Mouse (Mus musculus) embryonic facial prominence, embryonic 10.5 days (tissue): ENCODE results near the gene Hcar2. TPM values are rescaled to one million over a fixed set of nuclear protein-coding genes. Genes with fewer than 3 reads are reported as not detected.

Source experiments
- DNase-seq: peaks from one replicate; pipeline ENCODE4 v3.0.0-alpha.2; 2017; ENCODE audit warnings: low spot score
- H3K27ac ChIP-seq: fragments of 300-500 bp; sonication (generic); replicated peaks from 2 replicates; pipeline ENCODE4 v1.5.1; 2016; ENCODE audit warnings: mild to moderate bottlenecking
- H3K27me3 ChIP-seq: fragments of 300-500 bp; sonication (generic); replicated peaks from 2 replicates; pipeline ENCODE4 v1.6.1; 2016; ENCODE audit warnings: low read depth, mild to moderate bottlenecking; ENCODE audit not compliant: poor library complexity, severe bottlenecking
- H3K36me3 ChIP-seq: fragments of 300-500 bp; sonication (generic); replicated peaks from 2 replicates; pipeline ENCODE4 v1.6.1; 2016; ENCODE audit warnings: mild to moderate bottlenecking, moderate library complexity
- H3K4me1 ChIP-seq: fragments of 300-500 bp; sonication (generic); 2 replicates; pipeline ENCODE4 v1.6.1; 2016
- H3K4me3 ChIP-seq: fragments of 300-500 bp; sonication (generic); 2 replicates; pipeline ENCODE4 v1.5.1; 2016; ENCODE audit warnings: mild to moderate bottlenecking, moderate library complexity
- H3K9me3 ChIP-seq: fragments of 300-500 bp; sonication (generic); 2 replicates; pipeline ENCODE4 v1.6.1; 2016; ENCODE audit warnings: mild to moderate bottlenecking
- WGBS: fragments of 180-500 bp; shearing (Covaris S2); methylation state at CpG from one replicate; pipeline ENCODE4 v1.1.7; 2016; 5-methylcytosine and 5-hydroxymethylcytosine counted together
- polyA plus RNA-seq: library from polyadenylated mRNA; unstranded; fragments of >200 nt; fragmentation: Nextera tagmentation; extraction: Ambion mirVana; gene quantifications from 2 replicates; pipeline ENCODE4 v1.2.1, GENCODE M21; 2016

Gene Hcar2
- polyA plus RNA-seq, 1 experiment from 2014 or later = not detected

DNA sequence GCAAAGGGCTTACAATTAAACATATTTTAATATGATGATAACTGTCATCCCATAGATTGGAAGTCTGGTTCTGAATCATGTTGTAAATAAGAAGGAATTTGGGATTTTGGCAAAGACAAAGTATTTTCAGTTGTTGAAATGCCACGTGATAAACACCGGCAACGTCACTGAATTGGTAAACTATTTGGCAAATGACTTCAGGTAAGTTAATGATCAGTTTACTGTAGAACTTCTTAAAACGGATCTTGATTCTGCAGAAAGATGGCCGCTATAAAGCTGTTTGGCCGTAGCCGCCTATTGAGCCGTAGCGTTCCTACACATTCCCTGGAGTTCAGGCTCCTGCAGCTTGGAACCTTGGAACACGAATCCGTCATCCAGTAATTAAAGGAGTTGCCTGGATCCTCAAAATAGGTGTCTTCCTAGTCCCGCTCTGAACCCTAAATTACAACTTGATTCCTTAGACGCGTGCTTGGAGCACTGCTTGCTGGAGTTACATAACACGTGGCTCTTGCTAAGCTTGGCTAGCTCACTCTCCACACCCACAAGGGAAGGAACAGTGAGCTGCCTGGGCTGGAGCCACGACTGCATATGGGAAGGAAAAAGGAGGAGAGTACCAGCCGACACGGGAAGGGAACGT, 46.2 kb downstream of the Hcar2 start:
- Histone ChIP-seq H3K4me1 (no peaks in the 10 kb centered on the region), H3K9me3 (no peaks in the 10 kb centered on the region), H3K36me3 (peaks cover 93% of the 10 kb centered on the region), H3K4me3 (no peak overlapping the region), H3K27ac (no peak overlapping the region), H3K27me3 (no peaks in the 10 kb centered on the region)
- 93% methylated on average over 19 of the region's 19 CpGs for WGBS
- no peak for DNase-seq

DNA sequence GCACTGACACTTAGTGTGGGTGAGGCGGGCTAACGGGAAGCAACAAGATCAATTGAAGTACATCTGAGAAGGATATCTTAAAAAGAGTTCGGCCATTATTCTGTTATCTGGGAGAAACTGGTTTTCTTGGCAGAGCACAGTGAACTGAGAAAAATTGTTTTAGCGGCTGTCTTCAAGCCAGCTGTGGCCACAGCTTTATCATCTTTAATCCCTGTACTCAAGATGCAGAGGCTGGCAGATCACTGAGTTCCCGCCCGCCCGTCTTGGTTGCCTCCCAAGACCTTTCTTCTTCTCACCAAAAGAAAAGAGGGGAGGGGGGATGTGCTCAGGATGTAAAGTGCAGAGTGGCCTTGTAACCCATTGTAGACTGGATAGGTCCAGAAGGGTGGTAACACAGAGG, 48.4 kb downstream of the Hcar2 start:
- no peak overlapping the region for H3K4me3 ChIP-seq
- peaks cover 100% of the 10 kb centered on the region for H3K36me3 ChIP-seq
- H3K4me1 ChIP-seq = no peaks in the 10 kb centered on the region
- 93% methylated on average over 7 of the region's 7 CpGs for WGBS
- no peaks in the 10 kb centered on the region for H3K27me3 ChIP-seq
- no peak for DNase-seq
- no peaks in the 10 kb centered on the region for H3K9me3 ChIP-seq
- no peak overlapping the region for H3K27ac ChIP-seq

Other genes starting within 250 kb of the Hcar2 start
- gene Clip1, start 180.9 kb downstream of the Hcar2 start, polyA plus RNA-seq = 52.9 and 54.0 TPM in 2 replicates
- 86.3 and 93.8 TPM in 2 replicates for gene Zcchc8, start 144.4 kb downstream of the Hcar2 start, polyA plus RNA-seq
- 142 and 144 TPM in 2 replicates for gene Rsrc2, start 116.1 kb downstream of the Hcar2 start, polyA plus RNA-seq
- 45.3 and 46.4 TPM in 2 replicates for gene Kntc1, start 115.8 kb downstream of the Hcar2 start, polyA plus RNA-seq
- 0.09 TPM in 2 replicates for gene Hcar1, start 14.5 kb upstream of the Hcar2 start, polyA plus RNA-seq
- gene Denr, start 41.7 kb upstream of the Hcar2 start, polyA plus RNA-seq = 180 and 184 TPM in 2 replicates
- gene Gm43518, start 61.9 kb upstream of the Hcar2 start, polyA plus RNA-seq = 2.0 TPM in 2 replicates
- 5.0 and 5.9 TPM in 2 replicates for gene Ccdc62, start 65.2 kb upstream of the Hcar2 start, polyA plus RNA-seq
- gene Hip1r, start 108.1 kb upstream of the Hcar2 start, polyA plus RNA-seq = 8.5 and 10.7 TPM in 2 replicates
- 43.8 and 47.6 TPM in 2 replicates for gene Vps37b, start 166.8 kb upstream of the Hcar2 start, polyA plus RNA-seq
- gene Abcb9, start 230.3 kb upstream of the Hcar2 start, polyA plus RNA-seq = 0.34 and 0.76 TPM in 2 replicates
- 16.0 and 16.3 TPM in 2 replicates for gene Ogfod2, start 246.8 kb upstream of the Hcar2 start, polyA plus RNA-seq